Mouse (Mus musculus): ENCODE data around the gene 1700013G24Rik.

DNA sequence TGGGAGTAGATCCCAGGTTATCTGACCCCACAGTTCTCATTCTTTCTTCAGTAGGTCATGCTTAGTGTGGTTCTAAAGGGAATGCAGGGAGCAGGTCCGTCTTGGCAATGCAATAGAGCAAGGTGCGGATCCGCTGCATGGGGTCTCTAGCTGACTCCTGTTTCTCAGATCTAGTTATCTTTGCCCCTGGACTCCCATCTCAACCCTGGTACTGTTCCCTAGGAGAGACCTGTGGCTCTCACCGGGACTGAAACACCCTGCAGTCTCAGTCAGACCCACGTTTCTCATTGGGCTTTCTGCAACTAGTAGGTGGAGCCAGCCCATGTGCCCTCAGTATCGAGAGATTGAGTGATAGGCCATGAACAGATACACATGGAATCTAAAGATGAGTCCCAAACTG lies 24.5 kb downstream of the 1700013G24Rik start:
- TF ChIP-seq TAL1 (IDR thresholded peaks at IDR 0.05; ENCODE audit: low read length) (no peak), GATA1 (IDR thresholded peaks at IDR 0.05; ENCODE audit: low read length) (no peak)

Data from erythroblast, embryonic 14.5 days (primary cell).